Mouse (Mus musculus): Measurements from ENCODE around the gene Ccser2. TPM values are rescaled to one million over a fixed set of nuclear protein-coding genes. Genes with fewer than 3 reads are reported as not detected.
"Not testable (repeated sequence)": the region's sequence is repeated elsewhere in the genome, so short reads cannot be mapped to it uniquely, and the experiment has no call there.

Ccser2 gene
- polyA plus RNA-seq, 1 experiment from 2014 or later, result 34.8 TPM

DNA sequence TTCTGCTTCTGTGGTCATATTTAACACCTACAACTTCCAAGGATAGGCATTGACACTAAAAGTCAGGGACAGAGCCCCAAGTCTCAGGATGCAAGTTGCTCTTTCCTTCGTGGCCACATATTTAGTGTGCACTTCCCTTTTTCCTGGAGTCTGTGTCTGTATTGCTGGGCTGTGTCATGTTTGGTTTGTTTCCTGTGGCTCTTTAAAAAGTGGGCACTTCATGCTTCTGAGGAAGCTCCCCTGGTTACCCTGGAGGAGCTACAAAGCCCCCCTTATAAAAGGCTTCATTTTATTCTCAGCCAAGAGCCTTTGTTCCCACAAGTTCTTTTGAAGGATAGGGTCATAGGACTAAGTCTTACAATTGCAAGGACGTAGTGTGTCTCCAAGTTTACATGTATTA, 34.3 kb upstream of the Ccser2 start:
- no peak overlapping the region for H3K4me2 ChIP-seq
- H3K27me3 ChIP-seq (ENCODE audit: insufficient read depth, low read length), result no peaks in the 10 kb centered on the region
- no peaks in the 10 kb centered on the region for H3K36me3 ChIP-seq (ENCODE audit: insufficient read depth)
- no peak overlapping the region for H3K27ac ChIP-seq (ENCODE audit: low read depth)
- ATAC-seq (ENCODE audit: insufficient read depth) (no peak), DNase-seq (no peak)
- no peaks in the 10 kb centered on the region for H3K4me1 ChIP-seq (ENCODE audit: insufficient read depth)
- TF ChIP-seq CTCF (IDR thresholded peaks at IDR 0.05; ENCODE audit: low read depth), result no peak
- 54% methylated on average over 2 of the region's 2 CpGs for WGBS
- H3K9me3 ChIP-seq (ENCODE audit: low read depth, low read length), result no peaks in the 10 kb centered on the region
- no peak overlapping the region for H3K4me3 ChIP-seq (ENCODE audit: low read depth, low read length)
- no peak overlapping the region for H3K9ac ChIP-seq

DNA sequence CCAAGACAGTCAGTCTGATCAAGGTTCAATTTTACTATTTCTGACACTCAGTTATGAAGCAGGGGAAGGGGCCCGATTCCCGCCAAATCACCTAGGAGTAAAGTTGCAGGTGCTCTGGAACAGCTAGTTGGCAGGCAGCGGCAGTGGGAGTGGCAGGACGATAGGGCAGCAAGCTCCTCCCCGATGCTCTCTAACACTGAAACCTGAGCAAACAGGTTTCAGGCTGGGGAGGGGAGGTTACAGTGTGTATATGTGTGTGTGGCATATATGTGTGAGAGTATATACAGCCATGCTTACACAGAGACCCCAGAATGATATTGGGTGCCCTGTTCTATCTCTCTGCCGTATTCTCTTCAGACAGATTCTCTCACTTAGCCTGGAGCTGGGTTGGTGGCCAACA, 32.2 kb upstream of the Ccser2 start:
- not testable (repeated sequence) for H3K9ac ChIP-seq; H3K4me2 ChIP-seq; DNase-seq; ATAC-seq (ENCODE audit: insufficient read depth); H3K36me3 ChIP-seq (ENCODE audit: insufficient read depth); H3K27me3 ChIP-seq (ENCODE audit: insufficient read depth, low read length); H3K9me3 ChIP-seq (ENCODE audit: low read depth, low read length); H3K4me1 ChIP-seq (ENCODE audit: insufficient read depth); H3K27ac ChIP-seq (ENCODE audit: low read depth); H3K4me3 ChIP-seq (ENCODE audit: low read depth, low read length)
- 75% methylated on average over 6 of the region's 6 CpGs for WGBS

GRCm38 (mm10) chr14:36989784-36990183, 21.2 kb upstream of the Ccser2 start:
- no peaks in the 10 kb centered on the region for H3K4me1 ChIP-seq (ENCODE audit: insufficient read depth)
- ATAC-seq (ENCODE audit: insufficient read depth) (no peak), DNase-seq (no peak)
- H3K9me3 ChIP-seq (ENCODE audit: low read depth, low read length), result no peaks in the 10 kb centered on the region
- no peak overlapping the region for H3K27ac ChIP-seq (ENCODE audit: low read depth)
- no peaks in the 10 kb centered on the region for H3K36me3 ChIP-seq (ENCODE audit: insufficient read depth)
- no peak overlapping the region for H3K4me3 ChIP-seq (ENCODE audit: low read depth, low read length)
- no peaks in the 10 kb centered on the region for H3K27me3 ChIP-seq (ENCODE audit: insufficient read depth, low read length)
- no peak overlapping the region for H3K9ac ChIP-seq
- TF ChIP-seq CTCF (IDR thresholded peaks at IDR 0.05; ENCODE audit: low read depth), result no peak
- no peak overlapping the region for H3K4me2 ChIP-seq

- Histone ChIP-seq H3K4me1 (ENCODE audit: insufficient read depth) (no peaks in the 10 kb centered on the region), H3K9me3 (ENCODE audit: low read depth, low read length) (no peaks in the 10 kb centered on the region), H3K9ac (no peak overlapping the region), H3K36me3 (ENCODE audit: insufficient read depth) (no peaks in the 10 kb centered on the region), H3K4me3 (ENCODE audit: low read depth, low read length) (no peak overlapping the region), H3K27me3 (ENCODE audit: insufficient read depth, low read length) (no peaks in the 10 kb centered on the region), H3K27ac (ENCODE audit: low read depth) (no peak overlapping the region), H3K4me2 (no peak overlapping the region)
- ATAC-seq (ENCODE audit: insufficient read depth) (no peak), DNase-seq (no peak)
- 81% methylated on average over 3 of the region's 3 CpGs for WGBS
- no peak for TF ChIP-seq CTCF (IDR thresholded peaks at IDR 0.05; ENCODE audit: low read depth)
Observed at GRCm38 (mm10) chr14:36985693-36986092, 17.1 kb upstream of the Ccser2 start.

GRCm38 (mm10) chr14:36975019-36975418, 6.4 kb upstream of the Ccser2 start:
- Histone ChIP-seq H3K36me3 (ENCODE audit: insufficient read depth) (no peaks in the 10 kb centered on the region), H3K4me1 (ENCODE audit: insufficient read depth) (no peaks in the 10 kb centered on the region), H3K4me3 (ENCODE audit: low read depth, low read length) (no peak overlapping the region), H3K27ac (ENCODE audit: low read depth) (no peak overlapping the region), H3K9me3 (ENCODE audit: low read depth, low read length) (no peaks in the 10 kb centered on the region), H3K9ac (no peak overlapping the region), H3K27me3 (ENCODE audit: insufficient read depth, low read length) (no peaks in the 10 kb centered on the region), H3K4me2 (no peak overlapping the region)
- WGBS, result 60% methylated on average over 3 of the region's 3 CpGs
- ATAC-seq (ENCODE audit: insufficient read depth) (no peak), DNase-seq (no peak)
- TF ChIP-seq CTCF (IDR thresholded peaks at IDR 0.05; ENCODE audit: low read depth), result no peak

DNA sequence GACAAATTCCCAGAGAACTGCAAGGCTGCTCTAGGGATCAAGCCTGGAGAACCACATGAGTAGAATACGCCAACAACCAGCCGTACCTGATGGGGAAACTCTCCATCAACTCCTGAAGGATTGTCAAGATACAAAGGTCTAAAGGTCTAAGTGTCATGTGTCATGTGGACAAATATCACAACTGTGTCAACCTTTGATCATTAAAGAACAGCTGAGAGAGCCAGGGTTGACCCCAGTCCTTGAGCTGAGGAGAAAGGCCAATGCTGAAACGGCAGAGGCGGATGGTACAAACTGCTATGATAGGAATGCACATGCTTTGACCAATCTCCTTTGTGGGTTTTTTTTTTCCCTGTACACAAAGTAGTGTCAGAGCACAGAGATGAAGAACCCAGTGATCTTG, 2.6 kb upstream of the Ccser2 start:
- DNase-seq (no peak), ATAC-seq (ENCODE audit: insufficient read depth) (no peak)
- Histone ChIP-seq H3K4me3 (ENCODE audit: low read depth, low read length) (no peak overlapping the region), H3K4me2 (no peak overlapping the region), H3K9ac (no peak overlapping the region), H3K9me3 (ENCODE audit: low read depth, low read length) (no peaks in the 10 kb centered on the region), H3K4me1 (ENCODE audit: insufficient read depth) (no peaks in the 10 kb centered on the region), H3K27ac (ENCODE audit: low read depth) (no peak overlapping the region), H3K27me3 (ENCODE audit: insufficient read depth, low read length) (no peaks in the 10 kb centered on the region), H3K36me3 (ENCODE audit: insufficient read depth) (no peaks in the 10 kb centered on the region)
- 55% methylated on average over 4 of the region's 4 CpGs for WGBS
- no peak for TF ChIP-seq CTCF (IDR thresholded peaks at IDR 0.05; ENCODE audit: low read depth)

DNA sequence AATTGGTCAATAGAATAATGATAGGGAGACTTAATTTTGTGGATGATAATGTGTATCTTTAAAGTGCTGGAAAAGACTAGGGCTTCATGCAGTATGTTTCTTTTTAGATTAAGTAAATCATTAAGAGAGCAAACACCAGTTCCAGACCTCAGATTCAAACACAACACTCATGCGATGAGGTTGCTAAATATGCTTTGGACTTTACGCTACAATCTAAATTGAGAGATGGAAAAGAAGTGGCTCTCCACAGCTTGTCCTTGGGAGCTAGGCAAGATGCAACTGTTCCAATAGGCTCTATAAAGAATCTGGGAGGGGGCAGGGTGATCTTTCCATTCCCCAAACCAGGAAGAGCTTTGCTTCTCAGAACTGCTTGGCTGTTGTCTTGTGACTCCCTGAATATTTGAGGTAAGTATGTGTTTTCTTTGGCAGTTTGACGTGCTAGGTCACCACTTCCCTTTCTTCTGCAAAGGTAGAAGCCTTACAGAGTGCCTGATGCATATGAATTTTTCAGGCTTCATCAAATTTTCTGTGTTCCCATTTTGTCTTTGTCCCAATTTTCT, 1.4 kb upstream of the Ccser2 start:
- WGBS, result 83% methylated on average over 3 of the region's 3 CpGs
- Histone ChIP-seq H3K36me3 (ENCODE audit: insufficient read depth) (no peaks in the 10 kb centered on the region), H3K9ac (no peak overlapping the region), H3K4me2 (no peak overlapping the region), H3K4me1 (ENCODE audit: insufficient read depth) (no peaks in the 10 kb centered on the region), H3K27me3 (ENCODE audit: insufficient read depth, low read length) (no peaks in the 10 kb centered on the region), H3K4me3 (ENCODE audit: low read depth, low read length) (no peak overlapping the region), H3K27ac (ENCODE audit: low read depth) (no peak overlapping the region), H3K9me3 (ENCODE audit: low read depth, low read length) (no peaks in the 10 kb centered on the region)
- ATAC-seq (ENCODE audit: insufficient read depth) (no peak), DNase-seq (no peak)
- TF ChIP-seq CTCF (IDR thresholded peaks at IDR 0.05; ENCODE audit: low read depth), result no peak

Measured in lung, embryonic 14.5 days (tissue).